Mouse (Mus musculus) thymus, postnatal 14 days (tissue): ENCODE data around the gene 1190002N15Rik.

Experiments used
- DNase-seq: peaks from one replicate; pipeline ENCODE4 v3.0.0; 2021

1190002N15Rik gene

DNA sequence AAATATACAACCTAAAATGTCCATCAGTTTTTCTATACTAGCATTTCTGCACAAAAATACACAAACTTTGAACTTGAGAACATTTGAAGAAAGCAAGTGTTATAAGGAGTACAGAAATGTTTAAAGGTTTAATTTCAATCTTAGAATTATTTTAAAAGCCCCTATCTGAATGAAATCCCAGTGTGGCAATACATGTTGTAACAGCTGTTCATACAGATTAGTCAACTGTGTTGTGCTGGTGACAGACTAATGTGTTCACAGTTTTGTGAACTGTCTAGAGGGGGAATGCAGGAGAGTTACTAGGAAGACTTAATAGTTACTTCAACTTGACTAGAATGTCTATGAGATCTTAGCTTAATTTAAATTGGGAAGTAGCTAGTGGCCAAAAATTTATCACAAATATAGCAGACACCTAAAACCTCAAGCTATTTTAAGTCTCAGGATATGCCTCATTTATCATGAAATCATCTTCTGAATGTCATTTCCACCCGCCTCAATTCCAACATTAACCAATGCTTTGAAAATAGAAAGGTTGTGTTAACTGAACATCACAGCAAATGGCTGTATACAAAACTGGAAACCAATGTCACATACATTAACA is 8.6 kb downstream of the 1190002N15Rik start:
- no peak for DNase-seq

DNA sequence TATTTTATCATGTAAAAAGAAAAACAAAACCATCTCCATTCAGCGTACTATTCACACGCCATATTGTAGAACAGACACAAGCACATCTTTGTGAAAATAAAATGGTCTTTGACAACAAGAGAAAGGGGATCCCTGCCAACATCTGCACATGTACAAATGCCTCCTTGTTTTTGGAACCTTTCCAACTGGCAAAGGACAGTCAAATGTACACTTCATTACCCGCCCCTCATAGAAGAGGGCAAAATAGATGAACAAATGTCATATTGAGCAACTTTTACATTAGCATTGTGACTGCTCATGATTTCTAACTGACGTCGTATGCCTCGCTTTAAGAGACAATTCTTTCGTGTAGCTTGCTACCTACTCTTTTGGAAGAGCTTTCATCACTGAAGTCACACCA is 11.4 kb downstream of the 1190002N15Rik start:
- no peak for DNase-seq

DNA sequence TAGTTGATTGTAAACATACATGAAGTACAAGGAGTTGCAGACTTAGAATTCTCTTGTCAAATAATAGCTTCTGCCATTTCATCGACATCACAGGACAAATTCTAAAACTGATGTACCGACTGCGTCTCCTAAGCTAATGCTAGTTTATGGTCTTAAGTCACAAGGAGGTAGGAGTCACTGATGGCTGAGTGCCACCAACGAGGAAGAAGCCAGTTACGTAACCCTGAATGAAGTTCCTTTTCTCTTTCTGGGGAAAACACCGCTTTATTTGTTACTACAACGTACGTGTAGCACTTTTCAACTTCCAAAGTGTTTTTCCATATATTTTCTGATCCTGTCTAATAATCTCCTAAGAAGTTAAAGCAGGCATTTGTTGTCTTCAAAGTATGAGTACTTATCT is 25.6 kb downstream of the 1190002N15Rik start:
- no peak for DNase-seq

DNA sequence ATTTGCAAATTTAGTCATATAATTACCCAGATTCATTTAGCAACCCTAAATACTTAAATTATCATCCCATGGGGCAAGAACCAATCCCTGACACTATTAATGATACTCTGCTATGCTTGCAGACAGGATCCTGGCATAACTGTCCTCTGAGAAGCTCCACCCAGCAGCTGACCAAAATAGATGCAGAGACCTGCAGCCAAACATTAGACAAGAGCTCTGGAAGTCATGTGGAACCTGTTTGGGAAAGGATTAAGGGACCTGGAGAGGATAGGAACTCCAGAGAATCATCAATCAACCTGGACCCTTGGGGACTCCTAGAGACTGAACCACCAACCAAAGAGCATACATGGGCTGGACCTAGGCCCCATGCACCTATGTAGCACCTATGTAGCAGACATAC is 26.7 kb downstream of the 1190002N15Rik start:
- DNase-seq: no peak

DNA sequence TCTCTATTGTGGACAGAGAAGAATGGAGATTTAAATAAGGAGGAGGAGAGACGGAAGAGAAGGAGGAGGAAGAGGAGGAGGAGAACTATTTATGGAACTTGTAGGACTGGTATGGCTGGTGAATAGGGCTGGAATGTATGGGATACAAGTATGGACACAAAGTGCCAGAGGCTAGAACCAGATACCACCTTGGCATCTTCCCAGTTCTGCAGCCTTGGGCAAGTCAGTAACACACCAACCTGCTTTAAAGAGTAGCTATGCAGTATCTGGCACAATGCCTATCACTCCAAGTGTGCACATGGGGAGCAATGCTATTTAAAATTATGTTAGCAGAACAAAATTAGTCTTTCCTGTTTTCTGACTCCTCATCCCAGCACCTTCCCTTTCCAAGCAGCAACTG is 30.9 kb downstream of the 1190002N15Rik start:
- no peak for DNase-seq

DNA sequence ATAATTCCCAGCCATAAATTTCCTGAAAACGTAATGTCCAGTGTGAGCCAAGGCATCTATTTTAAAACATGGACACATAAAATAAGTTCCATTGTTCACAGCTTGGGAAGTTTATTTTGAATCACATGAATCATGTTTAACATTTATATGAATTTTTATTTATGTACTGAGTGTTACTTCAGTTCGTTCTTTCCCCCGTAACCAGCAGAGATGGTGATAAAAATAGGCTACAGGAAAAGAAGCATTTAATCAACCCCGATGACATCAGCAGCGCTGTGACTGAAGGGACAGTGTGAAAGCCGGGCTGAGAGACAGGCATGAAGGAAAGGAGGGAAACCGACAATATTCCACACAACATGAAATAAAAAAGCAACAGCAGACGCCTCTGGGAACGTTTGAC is 46.4 kb downstream of the 1190002N15Rik start:
- no peak for DNase-seq

DNA sequence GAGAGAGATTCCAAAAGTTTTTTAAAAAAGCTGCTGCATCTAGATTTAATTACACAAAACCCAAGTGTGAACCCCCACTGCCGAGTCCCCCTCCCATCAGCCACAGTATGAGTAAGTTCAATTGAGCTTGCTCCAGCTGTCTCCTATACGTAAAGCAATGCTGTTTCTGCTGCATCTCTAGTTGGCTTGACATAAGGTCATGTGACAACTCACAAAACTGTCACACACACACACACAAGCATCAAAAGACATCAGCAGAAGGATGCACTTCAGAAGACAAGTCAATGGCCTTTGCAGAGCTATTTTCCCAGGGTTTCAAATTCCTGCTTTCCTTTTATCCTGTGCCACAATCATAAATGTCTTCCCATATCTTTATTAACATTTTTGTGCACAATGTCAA is 49.9 kb downstream of the 1190002N15Rik start:
- no peak for DNase-seq

DNA sequence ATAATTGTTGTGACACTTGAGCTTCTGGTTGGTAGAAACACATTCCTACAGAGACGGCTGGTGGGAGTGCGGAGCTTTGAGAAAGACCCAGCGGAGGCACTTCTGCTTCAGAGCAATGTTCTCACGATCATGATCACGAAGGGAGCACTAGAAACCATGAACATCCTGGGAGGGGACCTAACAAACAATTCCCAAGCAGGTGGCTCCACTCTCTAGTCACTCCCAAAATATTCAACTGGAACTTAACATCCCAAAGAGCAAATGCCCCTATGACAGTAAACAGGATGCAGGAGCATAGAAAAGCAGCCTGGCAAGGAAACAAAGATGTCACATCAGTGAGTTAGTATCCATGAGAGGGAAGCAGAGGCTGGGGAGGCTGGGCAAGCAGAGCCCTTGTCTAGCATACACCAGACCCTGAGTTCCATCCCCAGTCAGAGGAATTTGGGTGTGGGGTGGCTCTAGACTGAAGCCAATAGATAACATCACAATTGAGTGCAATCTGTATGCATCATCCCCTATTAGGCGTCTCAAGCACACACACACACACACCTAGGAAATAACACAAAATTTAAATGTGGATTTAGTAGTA is 54.5 kb downstream of the 1190002N15Rik start:
- DNase-seq: no peak

DNA sequence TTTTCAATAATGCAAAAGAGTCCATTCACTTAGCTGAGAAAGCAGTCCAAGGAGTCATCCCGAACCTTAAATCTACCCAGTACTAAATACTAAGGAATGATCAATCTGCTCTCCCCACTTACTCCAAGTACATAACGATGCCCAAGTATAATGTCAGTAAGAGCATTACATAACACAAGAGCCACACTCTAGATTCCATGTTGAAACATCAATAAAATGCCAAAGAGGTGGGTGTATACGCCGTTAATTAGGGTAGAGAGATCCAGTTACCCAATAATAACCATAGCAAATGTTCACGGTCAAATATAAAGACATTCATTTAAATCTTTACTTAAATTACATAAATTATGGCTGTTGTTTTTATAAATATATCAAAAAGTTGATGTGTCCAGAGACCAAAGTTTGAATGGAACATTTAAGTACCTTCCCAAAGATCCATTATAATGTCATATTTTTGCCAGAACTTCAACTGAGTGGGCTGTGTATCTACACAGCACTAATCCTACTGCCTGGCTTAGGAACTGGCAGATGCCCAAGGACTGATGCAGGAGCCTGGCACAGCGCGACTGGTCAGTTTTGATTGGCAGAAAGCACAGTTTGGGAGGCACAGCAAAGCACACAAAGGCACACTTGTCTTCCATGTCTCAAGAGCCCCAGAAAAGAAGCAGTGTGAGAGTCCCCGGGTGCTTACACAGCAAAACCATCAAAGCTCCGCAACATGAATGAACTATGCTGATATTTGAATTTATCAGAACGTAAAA is 55.5 kb downstream of the 1190002N15Rik start:
- no peak for DNase-seq

DNA sequence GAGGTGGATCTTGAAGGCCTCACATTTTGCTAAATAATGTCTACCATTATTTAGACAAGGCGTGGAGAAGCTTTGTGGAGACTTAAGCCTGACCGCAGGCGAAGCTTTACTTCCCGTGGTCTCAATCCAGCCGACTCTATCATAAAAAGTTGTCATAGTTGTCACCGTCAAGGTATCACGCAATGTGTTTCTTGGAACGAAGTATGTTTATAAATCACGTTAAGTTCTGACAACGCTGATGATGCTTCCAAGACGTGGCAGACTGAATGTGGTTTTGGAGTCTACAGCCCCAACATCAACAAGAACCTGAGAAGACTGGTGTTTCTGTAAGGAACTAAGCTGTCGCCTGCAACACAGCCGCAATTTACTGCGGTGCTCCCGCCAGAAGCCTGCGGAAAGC is 56.8 kb downstream of the 1190002N15Rik start:
- DNase-seq: no peak

DNA sequence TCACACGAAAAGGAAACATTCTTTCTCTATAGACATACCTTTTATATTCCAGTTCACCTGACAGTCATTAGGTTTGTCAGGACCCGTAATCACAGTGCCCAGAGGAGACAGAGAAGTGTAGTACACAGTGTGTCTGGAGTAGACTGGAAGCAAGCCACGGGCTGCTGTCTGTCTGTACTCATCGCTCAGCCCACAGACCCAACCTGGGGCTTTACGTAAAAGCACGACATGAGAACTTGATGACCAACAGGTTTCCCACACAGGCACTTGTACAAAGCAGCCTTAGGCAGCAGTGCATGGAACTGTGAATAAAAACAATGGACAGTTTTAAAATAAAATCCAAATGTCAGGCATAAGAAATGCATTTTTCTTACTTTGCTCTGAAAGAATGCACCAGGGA is 58.5 kb downstream of the 1190002N15Rik start:
- DNase-seq: no peak

DNA sequence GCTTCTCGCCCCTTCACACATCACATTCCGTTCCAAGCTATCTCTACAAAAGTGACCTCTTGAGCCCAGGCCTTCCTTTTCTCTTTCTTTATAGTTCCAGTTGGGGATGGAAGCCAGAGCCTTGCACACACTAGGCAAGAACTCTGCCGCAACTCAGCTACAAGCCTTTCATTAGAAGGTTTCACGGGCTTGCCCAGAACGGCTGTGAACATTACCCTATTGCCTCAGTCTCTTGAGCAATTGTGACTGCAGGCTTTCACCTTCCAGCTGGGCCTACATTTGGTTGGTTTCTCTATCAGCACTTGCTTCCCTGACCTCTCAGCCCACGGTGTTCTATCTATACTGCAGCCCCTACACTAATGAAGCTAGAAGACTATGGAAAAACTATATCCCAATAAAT is 58.9 kb downstream of the 1190002N15Rik start:
- no peak for DNase-seq

DNA sequence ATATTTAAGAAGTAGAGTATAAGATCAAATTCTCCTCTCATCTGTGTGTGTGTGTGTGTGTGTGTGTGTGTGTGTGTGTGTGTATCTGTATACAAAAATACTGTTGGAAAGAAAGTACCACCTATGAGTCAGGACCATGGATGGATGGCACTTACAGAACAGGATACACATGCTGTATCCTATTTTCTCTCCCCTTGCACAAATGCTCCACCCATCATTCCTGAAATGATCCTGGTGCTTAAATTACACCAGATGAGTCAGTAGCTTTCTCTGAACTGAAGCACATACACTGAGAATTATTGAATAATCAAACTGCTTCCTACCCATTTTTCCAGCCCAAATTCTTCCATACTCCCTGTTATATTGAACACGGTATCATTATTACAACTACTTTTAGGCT is 61.9 kb downstream of the 1190002N15Rik start:
- no peak for DNase-seq

DNA sequence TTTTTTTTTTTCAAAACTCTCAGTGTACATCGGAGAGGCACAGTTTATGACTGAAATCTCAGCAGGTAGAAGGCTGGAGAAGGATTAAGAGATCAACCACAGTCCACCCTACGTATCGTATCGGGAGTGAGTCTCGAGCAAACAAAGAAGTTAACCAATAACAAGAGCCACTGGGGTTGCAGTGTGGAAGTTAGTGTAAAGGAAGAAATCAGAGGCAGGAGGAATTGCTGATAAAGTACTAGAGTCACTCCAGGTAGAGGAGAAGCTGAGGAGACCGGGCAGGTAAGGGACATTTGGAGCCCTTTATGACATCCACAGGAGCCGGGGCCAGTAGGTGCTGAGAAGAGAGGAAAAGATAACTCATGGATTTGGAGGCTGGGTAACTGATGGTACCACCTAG is 64.0 kb downstream of the 1190002N15Rik start:
- no peak for DNase-seq

DNA sequence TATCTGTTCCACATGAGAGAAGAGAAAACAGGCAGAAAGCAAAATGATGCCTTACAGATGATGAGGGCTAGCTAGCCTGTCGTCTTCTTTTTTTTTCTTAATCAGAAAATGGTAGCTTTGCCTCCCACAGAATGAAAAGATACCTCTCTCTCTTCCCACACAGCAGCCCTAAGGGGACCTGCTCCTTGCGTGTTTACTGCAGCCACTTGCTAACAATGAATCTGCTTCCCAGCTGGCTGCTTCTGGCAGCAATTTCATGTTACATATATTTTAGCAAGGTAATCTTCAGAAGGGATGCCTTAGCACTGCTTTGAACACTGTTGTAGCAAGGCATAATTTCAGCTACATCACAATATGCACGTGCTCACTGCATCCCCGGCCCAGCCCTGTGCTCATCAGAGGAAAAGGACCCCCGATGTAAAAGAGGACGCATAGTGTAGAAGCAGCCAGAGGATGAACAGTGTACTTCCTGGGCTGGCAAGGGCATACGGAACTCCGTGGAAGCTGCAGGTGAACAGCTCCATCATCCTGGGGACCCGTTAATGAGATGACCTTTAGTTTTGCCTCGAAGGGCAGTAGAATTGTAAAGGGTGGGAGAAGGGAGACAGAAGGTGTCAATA is 64.8 kb downstream of the 1190002N15Rik start:
- DNase-seq: no peak

DNA sequence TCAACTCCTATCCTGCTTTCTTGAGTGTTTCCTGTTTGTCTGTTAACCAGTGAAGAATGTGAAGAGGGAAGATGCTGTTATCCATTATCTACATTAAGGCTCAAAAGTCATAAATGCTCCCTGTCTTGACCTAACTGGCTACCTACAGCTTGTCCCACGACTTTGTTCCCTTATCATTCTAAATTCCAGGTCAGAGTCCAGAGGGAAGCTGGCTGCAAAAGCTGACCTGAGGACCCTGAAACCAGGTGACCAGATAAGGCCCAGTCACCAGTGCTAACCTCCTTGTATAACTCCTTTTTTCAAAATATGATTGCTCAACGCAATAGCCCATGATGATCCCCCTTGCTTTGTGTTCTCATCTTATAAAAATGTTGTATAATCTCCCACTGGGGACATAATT is 66.4 kb downstream of the 1190002N15Rik start:
- DNase-seq: no peak
